Mouse (Mus musculus) MEL (cell line): Measurements from ENCODE around the gene Adarb1. TPM values are rescaled to one million over a fixed set of nuclear protein-coding genes. Genes with fewer than 3 reads are reported as not detected.

Experiments
- DNase-seq: peaks from one replicate; pipeline ENCODE4 v3.0.0; 2011; ENCODE audit warnings: low read depth, low spot score
- H3K27ac ChIP-seq: 2 replicates; pipeline ENCODE4 v1.5.1; 2012; ENCODE audit warnings: low read depth, mild to moderate bottlenecking, control low read depth, low read length, moderate library complexity; ENCODE audit not compliant: control insufficient read depth
- H3K27me3 ChIP-seq, 2 experiments: fragments of 150-350 bp in 1 of 2; sonication (generic) in 1 of 2; 2 replicates each; pipeline ENCODE4 v1.6.1; 2012; ENCODE audit warnings: low read length in 2 of 2, mild to moderate bottlenecking in 2 of 2, improper control_type of control experiment in 1 of 2, moderate library complexity in 1 of 2; ENCODE audit not compliant: insufficient read depth in 2 of 2, control insufficient read depth in 1 of 2
- H3K36me3 ChIP-seq, 2 experiments: 2 replicates each; pipeline ENCODE4 v1.6.1; 2012 to 2014; ENCODE audit warnings: low read length in 2 of 2, improper control_type of control experiment in 1 of 2, inconsistent platforms in 1 of 2, mild to moderate bottlenecking in 1 of 2; ENCODE audit not compliant: insufficient read depth in 2 of 2, control insufficient read depth in 1 of 2
- H3K4me1 ChIP-seq, 2 experiments: fragments of 150-350 bp in 1 of 2; sonication (generic) in 1 of 2; 2 replicates each; pipeline ENCODE4 v1.6.1; 2012; ENCODE audit warnings: low read length in 2 of 2, improper control_type of control experiment in 1 of 2, mild to moderate bottlenecking in 1 of 2; ENCODE audit not compliant: insufficient read depth in 2 of 2, control insufficient read depth in 1 of 2
- H3K4me3 ChIP-seq, 2 experiments: fragments of 150-350 bp in 1 of 2; sonication (generic) in 1 of 2; 2 replicates each; pipeline ENCODE4 v1.5.1; 2012; ENCODE audit warnings: low read depth in 2 of 2, low read length in 2 of 2, mild to moderate bottlenecking in 2 of 2, moderate library complexity in 2 of 2, control low read depth in 1 of 2, improper control_type of control experiment in 1 of 2; ENCODE audit not compliant: control insufficient read depth in 1 of 2, insufficient read depth in 1 of 2
- H3K79me2 ChIP-seq: 2 replicates; pipeline ENCODE4 v1.6.1; 2012; ENCODE audit warnings: mild to moderate bottlenecking, low read length, moderate library complexity; ENCODE audit not compliant: control insufficient read depth, poor library complexity, insufficient read depth
- H3K9ac ChIP-seq: 2 replicates; pipeline ENCODE4 v1.6.1; 2012; ENCODE audit warnings: low read depth, mild to moderate bottlenecking, control low read depth, low read length, moderate library complexity; ENCODE audit not compliant: control insufficient read depth, poor library complexity, severe bottlenecking
- H3K9me3 ChIP-seq: fragments of 150-350 bp; sonication (generic); replicated peaks from 2 replicates; pipeline ENCODE4 v1.6.1; 2012; ENCODE audit warnings: mild to moderate bottlenecking, low read length, improper control_type of control experiment, moderate library complexity; ENCODE audit not compliant: insufficient read depth
- BHLHE40 ChIP-seq: IDR thresholded peaks from 2 replicates; pipeline ENCODE4 v1.6.1; 2012; ENCODE audit warnings: low read depth, mild to moderate bottlenecking, inconsistent platforms, low read length, improper control_type of control experiment, borderline replicate concordance
- CHD1 ChIP-seq: IDR thresholded peaks from 2 replicates; pipeline ENCODE4 v1.6.1; 2012; ENCODE audit warnings: low read depth, mild to moderate bottlenecking, inconsistent platforms, low read length, improper control_type of control experiment
- E2F4 ChIP-seq: IDR thresholded peaks from 2 replicates; pipeline ENCODE4 v1.6.1; 2011; ENCODE audit warnings: low read depth, low read length, improper control_type of control experiment, borderline replicate concordance
- ELF1 ChIP-seq: IDR thresholded peaks from 2 replicates; pipeline ENCODE4 v1.6.1; 2014; ENCODE audit warnings: low read depth, mild to moderate bottlenecking, inconsistent platforms, low read length, improper control_type of control experiment, moderate library complexity
- EP300 ChIP-seq, 2 experiments: IDR thresholded peaks; 2 replicates each; pipeline ENCODE4 v1.6.1; 2011; ENCODE audit warnings: improper control_type of control experiment in 2 of 2, low read length in 2 of 2, low read depth in 1 of 2, mild to moderate bottlenecking in 1 of 2
- ETS1 ChIP-seq: IDR thresholded peaks from 2 replicates; pipeline ENCODE4 v1.6.1; 2012; ENCODE audit warnings: low read depth, mild to moderate bottlenecking, inconsistent platforms, low read length, improper control_type of control experiment, moderate library complexity
- GATA1 ChIP-seq: IDR thresholded peaks from 2 replicates; pipeline ENCODE4 v1.6.1; 2011; ENCODE audit warnings: low read depth, low read length, improper control_type of control experiment
- HCFC1 ChIP-seq: IDR thresholded peaks from 2 replicates; pipeline ENCODE4 v1.6.1; 2012; ENCODE audit warnings: low read depth, mild to moderate bottlenecking, inconsistent platforms, low read length, improper control_type of control experiment, moderate library complexity
- JUND ChIP-seq: IDR thresholded peaks from 2 replicates; pipeline ENCODE4 v1.6.1; 2011; ENCODE audit warnings: low read depth, mild to moderate bottlenecking, improper control_type of control experiment, low read length
- MAFK ChIP-seq: IDR thresholded peaks from 2 replicates; pipeline ENCODE4 v1.6.1; 2011; ENCODE audit warnings: low read depth, mild to moderate bottlenecking, low read length, improper control_type of control experiment, borderline replicate concordance
- MAX ChIP-seq: IDR thresholded peaks from 2 replicates; pipeline ENCODE4 v1.6.1; 2011; ENCODE audit warnings: low read length, improper control_type of control experiment
- MAZ ChIP-seq: IDR thresholded peaks from 2 replicates; pipeline ENCODE4 v1.6.1; 2012; ENCODE audit warnings: low read depth, mild to moderate bottlenecking, inconsistent platforms, low read length, improper control_type of control experiment
- MEF2A ChIP-seq: IDR thresholded peaks from 2 replicates; pipeline ENCODE4 v1.6.1; 2014; ENCODE audit warnings: low read depth, mild to moderate bottlenecking, inconsistent platforms, low read length, improper control_type of control experiment; ENCODE audit not compliant: poor library complexity, insufficient replicate concordance, severe bottlenecking; ENCODE audit errors: extremely low read depth
- MXI1 ChIP-seq: IDR thresholded peaks from 2 replicates; pipeline ENCODE4 v1.6.1; 2011; ENCODE audit warnings: mild to moderate bottlenecking, low read depth, low read length, improper control_type of control experiment
- MYB ChIP-seq: IDR thresholded peaks from 2 replicates; pipeline ENCODE4 v1.6.1; 2011; ENCODE audit warnings: mild to moderate bottlenecking, low read depth, low read length, improper control_type of control experiment
- NELFE ChIP-seq: IDR thresholded peaks from 2 replicates; pipeline ENCODE4 v1.6.1; 2011; ENCODE audit warnings: low read depth, low read length, improper control_type of control experiment
- POLR2A ChIP-seq, 2 experiments: IDR thresholded peaks; 2 replicates each; pipeline ENCODE4 v1.6.1; 2011 to 2012; ENCODE audit warnings: low read length in 2 of 2, mild to moderate bottlenecking in 2 of 2, control low read depth in 1 of 2, improper control_type of control experiment in 1 of 2, low read depth in 1 of 2, moderate library complexity in 1 of 2; ENCODE audit not compliant: control insufficient read depth in 1 of 2, insufficient read depth in 1 of 2, poor library complexity in 1 of 2
- POLR2AphosphoS2 ChIP-seq: IDR thresholded peaks from 2 replicates; pipeline ENCODE4 v1.6.1; 2011; ENCODE audit warnings: low read length, improper control_type of control experiment
- RAD21 ChIP-seq: IDR thresholded peaks from 2 replicates; pipeline ENCODE4 v1.6.1; 2011; ENCODE audit warnings: mild to moderate bottlenecking, low read depth, low read length, improper control_type of control experiment
- RCOR1 ChIP-seq: IDR thresholded peaks from 2 replicates; pipeline ENCODE4 v1.6.1; 2012; ENCODE audit warnings: low read depth, mild to moderate bottlenecking, inconsistent platforms, low read length, improper control_type of control experiment
- SIN3A ChIP-seq: IDR thresholded peaks from 2 replicates; pipeline ENCODE4 v1.6.1; 2012; ENCODE audit warnings: low read length, improper control_type of control experiment, inconsistent platforms
- SMC3 ChIP-seq: IDR thresholded peaks from 2 replicates; pipeline ENCODE4 v1.6.1; 2011; ENCODE audit warnings: low read depth, low read length, improper control_type of control experiment
- TAL1 ChIP-seq: IDR thresholded peaks from 2 replicates; pipeline ENCODE4 v1.6.1; 2012; ENCODE audit warnings: mild to moderate bottlenecking, inconsistent platforms, low read length, moderate library complexity, mixed read lengths
- TBP ChIP-seq: IDR thresholded peaks from 2 replicates; pipeline ENCODE4 v1.8.0; 2011; ENCODE audit warnings: low read depth, low read length, improper control_type of control experiment
- TCF12 ChIP-seq: IDR thresholded peaks from 2 replicates; pipeline ENCODE4 v1.6.1; 2014; ENCODE audit warnings: low read depth, mild to moderate bottlenecking, inconsistent platforms, low read length, improper control_type of control experiment, moderate library complexity
- USF1 ChIP-seq: IDR thresholded peaks from 2 replicates; pipeline ENCODE4 v1.6.1; 2014; ENCODE audit warnings: low read depth, mild to moderate bottlenecking, inconsistent platforms, low read length, improper control_type of control experiment, moderate library complexity
- USF2 ChIP-seq, 2 experiments: IDR thresholded peaks; 2 replicates each; pipeline ENCODE4 v1.6.1; 2011 to 2012; ENCODE audit warnings: improper control_type of control experiment in 2 of 2, low read length in 2 of 2, borderline replicate concordance in 1 of 2, inconsistent platforms in 1 of 2, low read depth in 1 of 2, mild to moderate bottlenecking in 1 of 2; ENCODE audit not compliant: insufficient read depth in 1 of 2
- ZC3H11A ChIP-seq: IDR thresholded peaks from 2 replicates; pipeline ENCODE4 v1.6.1; 2012; ENCODE audit warnings: low read depth, mild to moderate bottlenecking, inconsistent platforms, low read length, improper control_type of control experiment
- ZKSCAN1 ChIP-seq: IDR thresholded peaks from 2 replicates; pipeline ENCODE4 v1.6.1; 2012; ENCODE audit warnings: low read depth, mild to moderate bottlenecking, inconsistent platforms, low read length, improper control_type of control experiment, moderate library complexity
- ZMIZ1 ChIP-seq: IDR thresholded peaks from 2 replicates; pipeline ENCODE4 v1.6.1; 2012; ENCODE audit warnings: low read depth, mild to moderate bottlenecking, inconsistent platforms, low read length, improper control_type of control experiment, moderate library complexity
- ZNF384 ChIP-seq: IDR thresholded peaks from 2 replicates; pipeline ENCODE4 v1.6.1; 2012; ENCODE audit warnings: low read depth, mild to moderate bottlenecking, inconsistent platforms, low read length, improper control_type of control experiment
- polyA plus RNA-seq, 2 experiments: library from polyadenylated mRNA; stranded (reverse) in 1 of 2; unstranded in 1 of 2; fragments of >175 nt in 1 of 2; fragments of >200 nt in 1 of 2; gene quantifications; 2 replicates each; pipeline versions ENCODE4 v1.2.1 to v1.2.4; 2012; ENCODE audit warnings: low replicate concordance in 2 of 2, low read depth in 1 of 2; ENCODE audit not compliant: insufficient read length in 2 of 2, insufficient read depth in 1 of 2, missing spikeins in 1 of 2
- total RNA-seq: library from RNA; depleted of rRNA; stranded (reverse); fragments of 300-350 nt; gene quantifications from 2 replicates; pipeline ENCODE4 v1.2.3, GENCODE M21; 2012

The Adarb1 gene
- total and polyA plus RNA-seq, 3 experiments = 2.4 to 3.8 TPM; not detected in 1

GRCm38 (mm10) chr10:77448209-77448608, 30.1 kb upstream of the Adarb1 start:
- H3K4me1 ChIP-seq = 0 out of 4 replicates have a peak, but pooled peaks cover 0 to 3% of the 10 kb centered on the region in 2 experiments
- no peaks in the 10 kb centered on the region for H3K36me3 ChIP-seq
- H3K9ac ChIP-seq = no peak overlapping the region
- no peaks in the 10 kb centered on the region for H3K79me2 ChIP-seq
- no peak overlapping the region for H3K27ac ChIP-seq
- no peak for DNase-seq
- H3K4me3 ChIP-seq = no peak overlapping the region
- peaks cover 8 to 16% of the 10 kb centered on the region in 2 experiments for H3K27me3 ChIP-seq
- no peaks in the 10 kb centered on the region for H3K9me3 ChIP-seq
- TF ChIP-seq ZNF384 (no peak), GATA1 (no peak), MAFK (no peak), MAX (no peak), RCOR1 (no peak), E2F4 (no peak), MXI1 (no peak), HCFC1 (no peak), MYB (no peak), JUND (no peak), POLR2A (IDR thresholded peaks at IDR 0.05; ENCODE audit: control insufficient read depth in 1 of 2, insufficient read depth in 1 of 2, low read depth in 1 of 2, low read length in 2 of 2, poor library complexity in 1 of 2) (no peak), TCF12 (no peak), MAZ (no peak), ZKSCAN1 (no peak), TBP (no peak), TAL1 (no peak), POLR2AphosphoS2 (no peak), NELFE (no peak), BHLHE40 (no peak)

- no peaks in the 10 kb centered on the region for H3K9me3 ChIP-seq
- no peak overlapping the region for H3K9ac ChIP-seq
- 0 out of 4 replicates have a peak, but pooled peaks cover 0 to 3% of the 10 kb centered on the region in 2 experiments for H3K4me1 ChIP-seq
- H3K4me3 ChIP-seq = no peak overlapping the region
- H3K79me2 ChIP-seq = no peaks in the 10 kb centered on the region
- peaks cover 7 to 16% of the 10 kb centered on the region in 2 experiments for H3K27me3 ChIP-seq
- no peak for DNase-seq
- TF ChIP-seq ELF1 = no peak
- no peak for TF ChIP-seq MAZ
- no peak for TF ChIP-seq USF2 (IDR thresholded peaks at IDR 0.05; ENCODE audit: borderline replicate concordance in 1 of 2, insufficient read depth in 1 of 2, low read depth in 1 of 2, low read length in 2 of 2)
- TF ChIP-seq SIN3A = no peak
- TF ChIP-seq ZMIZ1 = no peak
- no peak for TF ChIP-seq CHD1
- no peak for TF ChIP-seq RCOR1
- TF ChIP-seq USF1 = no peak
- TF ChIP-seq MXI1 = no peak
- no peak for TF ChIP-seq ZKSCAN1
- no peak for TF ChIP-seq SMC3
- TF ChIP-seq NELFE = no peak
- no peak for TF ChIP-seq EP300 (IDR thresholded peaks at IDR 0.05; ENCODE audit: low read depth in 1 of 2, low read length in 2 of 2)
- TF ChIP-seq GATA1 = no peak
- TF ChIP-seq ZC3H11A = no peak
- no peak for TF ChIP-seq TAL1
- TF ChIP-seq MEF2A = no peak
- TF ChIP-seq ETS1 = no peak
- TF ChIP-seq POLR2A (IDR thresholded peaks at IDR 0.05; ENCODE audit: control insufficient read depth in 1 of 2, insufficient read depth in 1 of 2, low read depth in 1 of 2, low read length in 2 of 2, poor library complexity in 1 of 2) = no peak
- no peak for TF ChIP-seq RAD21
- no peak overlapping the region for H3K27ac ChIP-seq
- H3K36me3 ChIP-seq = no peaks in the 10 kb centered on the region
Measured at GRCm38 (mm10) chr10:77447755-77448154, 29.7 kb upstream of the Adarb1 start.
